Mouse (Mus musculus): ENCODE data around the gene Afg3l1.
"Not testable (repeated sequence)": the region's sequence is repeated elsewhere in the genome, so short reads cannot be mapped to it uniquely, and the experiment has no call there.

Gene Afg3l1

GRCm38 (mm10) chr8:123477737-123478258 lies at the start of gene Afg3l1:
Afg3l1 (plus strand) TSS chr8:123477903.
- DNase-seq (ENCODE audit: low spot score in 2 of 2), result peak; percentile 84 to 95

- DNase-seq (ENCODE audit: low spot score in 2 of 2), result no peak
These were observed 49.3 kb upstream of the Afg3l1 start for GRCm38 (mm10) chr8:123428343-123428893.

- DNase-seq (ENCODE audit: low spot score in 2 of 2), result no peak
These were observed 48.6 kb upstream of the Afg3l1 start for GRCm38 (mm10) chr8:123428939-123429721.

- DNase-seq (ENCODE audit: low spot score in 2 of 2), result not testable (repeated sequence)
These were observed 48.0 kb upstream of the Afg3l1 start for GRCm38 (mm10) chr8:123429722-123430013.

GRCm38 (mm10) chr8:123430936-123431335 lies 46.8 kb upstream of the Afg3l1 start:
- not testable (repeated sequence) for DNase-seq (ENCODE audit: low spot score in 2 of 2)

- no peak for DNase-seq (ENCODE audit: low spot score in 2 of 2)
These were observed 45.9 kb upstream of the Afg3l1 start for GRCm38 (mm10) chr8:123431616-123432365.

GRCm38 (mm10) chr8:123432381-123432780 lies 45.3 kb upstream of the Afg3l1 start:
- no peak for DNase-seq (ENCODE audit: low spot score in 2 of 2)

GRCm38 (mm10) chr8:123433241-123433974 lies 44.3 kb upstream of the Afg3l1 start:
- DNase-seq (ENCODE audit: low spot score in 2 of 2), result not testable (repeated sequence)

- DNase-seq (ENCODE audit: low spot score in 2 of 2), result no peak
These were observed 35.9 kb upstream of the Afg3l1 start for GRCm38 (mm10) chr8:123441788-123442187.

- DNase-seq (ENCODE audit: low spot score in 2 of 2), result no peak
These were observed 35.4 kb upstream of the Afg3l1 start for GRCm38 (mm10) chr8:123442351-123442750.

GRCm38 (mm10) chr8:123442871-123443575 lies 34.7 kb upstream of the Afg3l1 start:
- peak; percentile 90 to 95 for DNase-seq (ENCODE audit: low spot score in 2 of 2)

- no peak for DNase-seq (ENCODE audit: low spot score in 2 of 2)
These were observed 34.2 kb upstream of the Afg3l1 start for GRCm38 (mm10) chr8:123443576-123443921.

- DNase-seq (ENCODE audit: low spot score in 2 of 2), result no peak
These were observed 33.6 kb upstream of the Afg3l1 start for GRCm38 (mm10) chr8:123444131-123444530.

GRCm38 (mm10) chr8:123445981-123446380 lies 31.7 kb upstream of the Afg3l1 start:
- DNase-seq (ENCODE audit: low spot score in 2 of 2), result no peak

GRCm38 (mm10) chr8:123446799-123447198 lies 30.9 kb upstream of the Afg3l1 start:
- no peak for DNase-seq (ENCODE audit: low spot score in 2 of 2)

- DNase-seq (ENCODE audit: low spot score in 2 of 2), result no peak
These were observed 26.9 kb upstream of the Afg3l1 start for GRCm38 (mm10) chr8:123450783-123451182.

GRCm38 (mm10) chr8:123451747-123452146 lies 26.0 kb upstream of the Afg3l1 start:
- DNase-seq (ENCODE audit: low spot score in 2 of 2), result not testable (repeated sequence)

GRCm38 (mm10) chr8:123452149-123452548 lies 25.6 kb upstream of the Afg3l1 start:
- DNase-seq (ENCODE audit: low spot score in 2 of 2), result no peak

GRCm38 (mm10) chr8:123453291-123453690 lies 24.4 kb upstream of the Afg3l1 start:
- no peak for DNase-seq (ENCODE audit: low spot score in 2 of 2)

GRCm38 (mm10) chr8:123453951-123454350 lies 23.8 kb upstream of the Afg3l1 start:
- DNase-seq (ENCODE audit: low spot score in 2 of 2), result no peak

- DNase-seq (ENCODE audit: low spot score in 2 of 2), result no peak
These were observed 23.1 kb upstream of the Afg3l1 start for GRCm38 (mm10) chr8:123454559-123454958.
